Mouse (Mus musculus) lung, postnatal 0 days (tissue): ENCODE measurements at regions not wholly inside any gene's neighbourhood (a gene's known extent, or its start where the extent isn't known, plus 50 kb on each side); places are given as distances from the start of the nearest gene placed in this dataset.

Source experiments
- CTCF ChIP-seq: IDR thresholded peaks from 2 replicates; pipeline ENCODE4 v1.5.1; 2016; ENCODE audit warnings: antibody characterized with exemption, mild to moderate bottlenecking
- EP300 ChIP-seq: IDR thresholded peaks from 2 replicates; pipeline ENCODE4 v1.6.1; 2016; ENCODE audit warnings: antibody characterized with exemption, mild to moderate bottlenecking, control low read depth

DNA sequence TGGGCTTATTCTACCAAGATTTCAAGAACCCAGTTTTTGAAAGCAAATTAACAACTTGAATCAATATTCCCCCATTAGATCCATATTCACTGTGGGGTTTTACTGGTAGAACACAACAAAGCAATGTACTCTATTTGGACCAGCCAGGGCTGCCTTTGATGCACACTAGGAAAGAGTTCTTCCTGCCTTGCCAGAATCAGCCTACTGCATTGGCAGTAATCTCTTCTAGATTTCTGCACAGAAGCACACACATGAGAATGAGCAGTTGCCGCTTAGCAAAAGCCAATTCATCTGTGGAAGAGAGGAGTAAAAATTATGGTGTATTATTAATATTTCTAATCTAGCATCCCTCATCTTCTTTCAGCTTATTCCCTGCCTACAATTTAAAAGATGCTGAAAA lies 692.4 kb downstream of the 5730522E02Rik start:
- no peak for TF ChIP-seq CTCF
- no peak for TF ChIP-seq EP300
